Mouse (Mus musculus) adrenal gland, postnatal 36 days (tissue): ENCODE results near the gene Ltbp1. TPM values are rescaled to one million over a fixed set of nuclear protein-coding genes. Genes with fewer than 3 reads are reported as not detected.
"Not testable (repeated sequence)": the region's sequence is repeated elsewhere in the genome, so short reads cannot be mapped to it uniquely, and the experiment has no call there.

Experiments used
- DNase-seq, 2 experiments: peaks; one replicate each; pipeline ENCODE4 v3.0.0; 2021; ENCODE audit warnings: mixed read lengths in 1 of 2
- total RNA-seq, 2 experiments: library from RNA; stranded (reverse); gene quantifications; 2 replicates each; pipeline ENCODE4 v1.2.3; 2021

Ltbp1 gene
- total RNA-seq, 2 experiments from 2014 or later, result 12.9 to 15.5 TPM

GRCm38 (mm10) chr17:75118896-75119295, 113.5 kb downstream of the Ltbp1 start:
- no peak for DNase-seq

GRCm38 (mm10) chr17:75119422-75119821, 114.1 kb downstream of the Ltbp1 start:
- DNase-seq, result peak; percentile 33 to 37

- DNase-seq, result no peak
Observed at GRCm38 (mm10) chr17:75120071-75120470, 114.7 kb downstream of the Ltbp1 start.

GRCm38 (mm10) chr17:75122584-75123282, 117.4 kb downstream of the Ltbp1 start:
- DNase-seq, result no peak

GRCm38 (mm10) chr17:75128337-75128935, 123.1 kb downstream of the Ltbp1 start:
- peak; percentile 24 to 46 for DNase-seq

- no peak for DNase-seq
Observed at GRCm38 (mm10) chr17:75133983-75134382, 128.6 kb downstream of the Ltbp1 start.

- DNase-seq, result no peak
Observed at GRCm38 (mm10) chr17:75139731-75140130, 134.4 kb downstream of the Ltbp1 start.

- DNase-seq, result not testable (repeated sequence)
Observed at GRCm38 (mm10) chr17:75142845-75143244, 137.5 kb downstream of the Ltbp1 start.

- no peak for DNase-seq
Observed at GRCm38 (mm10) chr17:75143927-75144326, 138.6 kb downstream of the Ltbp1 start.

GRCm38 (mm10) chr17:75147218-75147617, 141.8 kb downstream of the Ltbp1 start:
- DNase-seq, result no peak

- peak; percentile 33 to 51 for DNase-seq
Observed at GRCm38 (mm10) chr17:75151800-75152199, 146.4 kb downstream of the Ltbp1 start.

GRCm38 (mm10) chr17:75153088-75153487, 147.7 kb downstream of the Ltbp1 start:
- peak; percentile 7 to 8 for DNase-seq

- DNase-seq, result no peak
Observed at GRCm38 (mm10) chr17:75158385-75158784, 153.0 kb downstream of the Ltbp1 start.

GRCm38 (mm10) chr17:75159066-75159787, 153.9 kb downstream of the Ltbp1 start:
- no peak for DNase-seq

- no peak for DNase-seq
Observed at GRCm38 (mm10) chr17:75161062-75161461, 155.7 kb downstream of the Ltbp1 start.

- DNase-seq, result no peak
Observed at GRCm38 (mm10) chr17:75161931-75162330, 156.6 kb downstream of the Ltbp1 start.

GRCm38 (mm10) chr17:75164566-75164965, 159.2 kb downstream of the Ltbp1 start:
- DNase-seq, result no peak

GRCm38 (mm10) chr17:75168572-75169200, 163.3 kb downstream of the Ltbp1 start:
- no peak for DNase-seq

- no peak for DNase-seq
Observed at GRCm38 (mm10) chr17:75171659-75172058, 166.3 kb downstream of the Ltbp1 start.

GRCm38 (mm10) chr17:75172685-75173205, 167.4 kb downstream of the Ltbp1 start:
- DNase-seq, result no peak

GRCm38 (mm10) chr17:75174501-75174900, 169.1 kb downstream of the Ltbp1 start:
- DNase-seq, result no peak
